Mouse (Mus musculus) stomach, embryonic 16.5 days (tissue): ENCODE data around the gene Gstm1. TPM values are rescaled to one million over a fixed set of nuclear protein-coding genes. Genes with fewer than 3 reads are reported as not detected.

Experiments
- ATAC-seq: fragments of 200-750 bp; cut with Nextera tagmentation; 2 replicates; pipeline ENCODE4 v1.8.0; 2017; ENCODE audit warnings: moderate number of reproducible peaks, moderate TSS enrichment; ENCODE audit not compliant: insufficient read depth, low FRiP score
- H3K27ac ChIP-seq: fragments of 300-500 bp; sonication (generic); 2 replicates; pipeline ENCODE4 v1.5.1; 2014; ENCODE audit warnings: low read length
- H3K27me3 ChIP-seq: fragments of 300-500 bp; sonication (generic); 2 replicates; pipeline ENCODE4 v1.6.1; 2014; ENCODE audit warnings: low read length, control low read depth, mixed read lengths; ENCODE audit not compliant: control insufficient read depth, insufficient read depth
- H3K36me3 ChIP-seq: fragments of 300-500 bp; sonication (generic); 2 replicates; pipeline ENCODE4 v1.6.1; 2014; ENCODE audit warnings: low read length; ENCODE audit not compliant: control insufficient read depth, insufficient read depth
- H3K4me1 ChIP-seq: fragments of 300-500 bp; sonication (generic); 2 replicates; pipeline ENCODE4 v1.6.1; 2014; ENCODE audit warnings: low read length, control low read depth, mixed read lengths; ENCODE audit not compliant: control insufficient read depth, insufficient read depth
- H3K4me2 ChIP-seq: fragments of 300-500 bp; sonication (generic); 2 replicates; pipeline ENCODE4 v1.6.1; 2014; ENCODE audit warnings: low read depth, low read length, mixed read lengths
- H3K4me3 ChIP-seq: fragments of 300-500 bp; sonication (generic); replicated peaks from 2 replicates; pipeline ENCODE4 v1.5.1; 2014; ENCODE audit warnings: mild to moderate bottlenecking, low read length
- H3K9ac ChIP-seq: fragments of 300-500 bp; sonication (generic); 2 replicates; pipeline ENCODE4 v1.6.1; 2014; ENCODE audit warnings: low read length
- H3K9me3 ChIP-seq: fragments of 300-500 bp; sonication (generic); replicated peaks from 2 replicates; pipeline ENCODE4 v1.6.1; 2016; ENCODE audit warnings: low read length, control low read depth; ENCODE audit not compliant: control insufficient read depth
- WGBS: fragments of 180-500 bp; shearing (Covaris S2); extraction: QIAGEN DNeasy Blood & Tissue Kit; methylation state at CpG from one replicate; pipeline ENCODE4 v1.1.7; 2014; 5-methylcytosine and 5-hydroxymethylcytosine counted together
- polyA plus RNA-seq: library from polyadenylated mRNA; unstranded; fragments of >200 nt; fragmentation: Nextera tagmentation; extraction: Ambion mirVana; gene quantifications from 2 replicates; pipeline ENCODE4 v1.2.1, GENCODE M21; 2015

Gstm1 gene
- polyA plus RNA-seq, 1 experiment from 2014 or later = 513 TPM

GRCm38 (mm10) chr3:107965592-107965991 is 52.2 kb downstream of the Gstm1 start:
- Histone ChIP-seq H3K27me3 (no peaks in the 10 kb centered on the region), H3K4me1 (no peaks in the 10 kb centered on the region; the same call in 1 of the 2 replicates), H3K9me3 (no peaks in the 10 kb centered on the region), H3K36me3 (no peaks in the 10 kb centered on the region), H3K4me2 (no peak overlapping the region), H3K27ac (no peak overlapping the region), H3K9ac (no peak overlapping the region), H3K4me3 (no peak overlapping the region)
- WGBS = 60% methylated on average over 1 of the region's 1 CpGs
- no peak for ATAC-seq

GRCm38 (mm10) chr3:107964656-107965308 is 53.0 kb downstream of the Gstm1 start:
- peak overlapping the region; percentile 85 for H3K27ac ChIP-seq

GRCm38 (mm10) chr3:107964026-107964425 is 53.7 kb downstream of the Gstm1 start:
- WGBS = 77% methylated on average over 4 of the region's 4 CpGs

More at GRCm38 (mm10) chr3:107964656-107965308, 53.0 kb downstream of the Gstm1 start:
- 38% methylated on average over 5 of the region's 5 CpGs for WGBS
- Histone ChIP-seq H3K36me3 (no peaks in the 10 kb centered on the region), H3K4me2 (no peak overlapping the region), H3K27me3 (no peaks in the 10 kb centered on the region), H3K9ac (no peak overlapping the region), H3K4me3 (no peak overlapping the region), H3K4me1 (no peaks in the 10 kb centered on the region; the same call in 1 of the 2 replicates), H3K9me3 (no peaks in the 10 kb centered on the region)
- ATAC-seq = peak; percentile 70

More at GRCm38 (mm10) chr3:107964026-107964425, 53.7 kb downstream of the Gstm1 start:
- H3K4me3 ChIP-seq = no peak overlapping the region
- H3K36me3 ChIP-seq = no peaks in the 10 kb centered on the region
- H3K9ac ChIP-seq = no peak overlapping the region
- no peaks in the 10 kb centered on the region; the same call in 1 of the 2 replicates for H3K4me1 ChIP-seq
- no peaks in the 10 kb centered on the region for H3K9me3 ChIP-seq
- H3K27me3 ChIP-seq = no peaks in the 10 kb centered on the region
- peak overlapping the region; percentile 85 for H3K27ac ChIP-seq
- no peak overlapping the region for H3K4me2 ChIP-seq
- ATAC-seq = no peak

Other genes starting within 250 kb of the Gstm1 start
- gene Eps8l3, start 140.7 kb downstream of the Gstm1 start, polyA plus RNA-seq = 33.0 and 35.9 TPM in 2 replicates
- gene Gstm5, start 122.2 kb downstream of the Gstm1 start, polyA plus RNA-seq = 131 and 144 TPM in 2 replicates
- gene Gstm7, start 86.2 kb downstream of the Gstm1 start, polyA plus RNA-seq = 24.7 and 24.8 TPM in 2 replicates
- gene Gstm6, start 74.2 kb downstream of the Gstm1 start, polyA plus RNA-seq = 10.4 and 11.2 TPM in 2 replicates
- gene Gstm3, start 48.7 kb downstream of the Gstm1 start, polyA plus RNA-seq = 63.5 and 80.8 TPM in 2 replicates
- gene Gstm2, start 31.5 kb downstream of the Gstm1 start, polyA plus RNA-seq = 196 and 225 TPM in 2 replicates
- 26.5 and 29.6 TPM in 2 replicates for gene Gstm4, start 26.9 kb upstream of the Gstm1 start, polyA plus RNA-seq
- gene Ampd2, start 68.7 kb upstream of the Gstm1 start, polyA plus RNA-seq = 49.8 and 51.9 TPM in 2 replicates
- gene Gnat2, start 74.8 kb upstream of the Gstm1 start, polyA plus RNA-seq = 1.3 TPM in 2 replicates
- gene Gnai3, start 128.2 kb upstream of the Gstm1 start, polyA plus RNA-seq = 177 and 182 TPM in 2 replicates
- 0.15 and 0.20 TPM in 2 replicates for gene Gpr61, start 136.9 kb upstream of the Gstm1 start, polyA plus RNA-seq
- 2.4 and 3.1 TPM in 2 replicates for gene Amigo1, start 168.4 kb upstream of the Gstm1 start, polyA plus RNA-seq
- gene Cyb561d1, start 183.2 kb upstream of the Gstm1 start, polyA plus RNA-seq = 4.3 and 4.4 TPM in 2 replicates
- gene Atxn7l2, start 193.0 kb upstream of the Gstm1 start, polyA plus RNA-seq = 11.5 and 12.5 TPM in 2 replicates
- gene Sypl2, start 208.7 kb upstream of the Gstm1 start, polyA plus RNA-seq = 0.15 and 3.4 TPM in 2 replicates
- 230 TPM in 2 replicates for gene Psma5, start 239.0 kb upstream of the Gstm1 start, polyA plus RNA-seq